Mouse (Mus musculus) midbrain, postnatal 0 days (tissue): Measurements from ENCODE around the gene Alox5. TPM values are rescaled to one million over a fixed set of nuclear protein-coding genes. Genes with fewer than 3 reads are reported as not detected.

Experiments used
- ATAC-seq: fragments of 200-750 bp; cut with Nextera tagmentation; 2 replicates; pipeline ENCODE4 v1.8.0; 2017; ENCODE audit warnings: moderate number of reproducible peaks, mild to moderate bottlenecking, moderate TSS enrichment, moderate library complexity; ENCODE audit not compliant: low FRiP score
- DNase-seq: peaks from one replicate; pipeline ENCODE4 v3.0.0-alpha.2; 2015; ENCODE audit warnings: low spot score
- H3K27ac ChIP-seq: fragments of 300-500 bp; sonication (generic); 2 replicates; pipeline ENCODE4 v1.5.1; 2014; ENCODE audit warnings: low read depth, mild to moderate bottlenecking, low read length, mixed read lengths
- H3K27me3 ChIP-seq: fragments of 300-500 bp; sonication (generic); 2 replicates; pipeline ENCODE4 v1.6.1; 2014; ENCODE audit warnings: low read length, control low read depth, mixed read lengths; ENCODE audit not compliant: insufficient read depth
- H3K36me3 ChIP-seq: fragments of 300-500 bp; sonication (generic); 2 replicates; pipeline ENCODE4 v1.6.1; 2014; ENCODE audit warnings: low read length, control low read depth, mixed read lengths; ENCODE audit not compliant: insufficient read depth
- H3K4me1 ChIP-seq: fragments of 300-500 bp; sonication (generic); 2 replicates; pipeline ENCODE4 v1.6.1; 2014; ENCODE audit warnings: mild to moderate bottlenecking, control low read depth, antibody characterized with exemption, low read length, mixed read lengths; ENCODE audit not compliant: insufficient read depth
- H3K4me2 ChIP-seq: fragments of 300-500 bp; sonication (generic); 2 replicates; pipeline ENCODE4 v1.6.1; 2014; ENCODE audit warnings: low read depth, mild to moderate bottlenecking, low read length, mixed read lengths; ENCODE audit not compliant: poor library complexity, severe bottlenecking
- H3K4me3 ChIP-seq: fragments of 300-500 bp; sonication (generic); 2 replicates; pipeline ENCODE4 v1.5.1; 2014; ENCODE audit warnings: low read depth, mild to moderate bottlenecking, low read length, moderate library complexity
- H3K9ac ChIP-seq: fragments of 300-500 bp; sonication (generic); replicated peaks from 2 replicates; pipeline ENCODE4 v1.6.1; 2014; ENCODE audit warnings: mild to moderate bottlenecking, low read length, moderate library complexity, mixed read lengths; ENCODE audit not compliant: poor library complexity, severe bottlenecking
- H3K9me3 ChIP-seq: fragments of 300-500 bp; sonication (generic); 2 replicates; pipeline ENCODE4 v1.6.1; 2016; ENCODE audit warnings: low read length, control low read depth
- CTCF ChIP-seq: IDR thresholded peaks from 2 replicates; pipeline ENCODE4 v1.5.1; 2016; ENCODE audit warnings: antibody characterized with exemption, mild to moderate bottlenecking
- WGBS: fragments of 180-500 bp; shearing (Covaris S2); extraction: QIAGEN DNeasy Blood & Tissue Kit; methylation state at CpG from one replicate; pipeline ENCODE4 v1.1.7; 2014; 5-methylcytosine and 5-hydroxymethylcytosine counted together
- polyA plus RNA-seq: library from polyadenylated mRNA; unstranded; fragments of >200 nt; fragmentation: Nextera tagmentation; extraction: Ambion mirVana; gene quantifications from 2 replicates; pipeline ENCODE4 v1.2.1, GENCODE M21; 2015
- total RNA-seq: library from RNA; depleted of rRNA; stranded (reverse); fragments of >200 nt; gene quantifications from 2 replicates; pipeline ENCODE4 v1.2.3, GENCODE M21; 2014; rRNA removed

The Alox5 gene
- total and polyA plus RNA-seq, 2 experiments from 2014 or later = 0.48 to 1.6 TPM

DNA sequence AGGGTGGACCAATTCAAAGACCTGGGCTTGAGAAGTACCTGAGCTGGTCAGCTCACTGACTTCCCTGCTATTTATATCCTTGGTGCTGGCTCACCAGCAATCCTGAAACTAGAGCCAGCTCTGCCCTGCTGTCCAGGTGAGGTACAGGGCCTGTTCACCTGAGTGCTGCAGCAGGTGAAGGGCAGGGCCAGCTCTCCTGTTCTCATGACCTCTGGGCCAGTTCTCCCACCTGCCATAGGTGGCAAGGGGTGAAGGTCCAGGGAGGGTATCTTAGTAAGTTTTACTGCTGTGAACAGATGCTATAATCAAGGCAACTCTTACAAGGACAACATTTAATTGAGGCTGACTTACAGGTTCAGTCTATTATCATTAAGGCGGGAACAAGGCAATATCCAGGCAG lies 91.2 kb downstream of the Alox5 start:
- H3K36me3 ChIP-seq = no peaks in the 10 kb centered on the region
- H3K27me3 ChIP-seq = no peaks in the 10 kb centered on the region
- H3K4me1 ChIP-seq = no peaks in the 10 kb centered on the region
- H3K27ac ChIP-seq = no peak overlapping the region
- no peak overlapping the region for H3K4me3 ChIP-seq
- H3K9me3 ChIP-seq = no peaks in the 10 kb centered on the region
- no peak for DNase-seq
- no peak for TF ChIP-seq CTCF
- no peak overlapping the region for H3K9ac ChIP-seq
- no peak overlapping the region for H3K4me2 ChIP-seq
- WGBS = 97% methylated on average over 1 of the region's 1 CpGs
- ATAC-seq = no peak

GRCm38 (mm10) chr6:116367971-116368370 lies 93.0 kb downstream of the Alox5 start:
- ATAC-seq (no peak), DNase-seq (no peak)
- Histone ChIP-seq H3K9me3 (no peaks in the 10 kb centered on the region), H3K36me3 (no peaks in the 10 kb centered on the region), H3K4me2 (no peak overlapping the region), H3K4me1 (no peaks in the 10 kb centered on the region), H3K27me3 (no peaks in the 10 kb centered on the region), H3K27ac (no peak overlapping the region), H3K9ac (no peak overlapping the region), H3K4me3 (no peak overlapping the region)
- WGBS = 70% methylated on average over 11 of the region's 11 CpGs
- TF ChIP-seq CTCF = no peak

DNA sequence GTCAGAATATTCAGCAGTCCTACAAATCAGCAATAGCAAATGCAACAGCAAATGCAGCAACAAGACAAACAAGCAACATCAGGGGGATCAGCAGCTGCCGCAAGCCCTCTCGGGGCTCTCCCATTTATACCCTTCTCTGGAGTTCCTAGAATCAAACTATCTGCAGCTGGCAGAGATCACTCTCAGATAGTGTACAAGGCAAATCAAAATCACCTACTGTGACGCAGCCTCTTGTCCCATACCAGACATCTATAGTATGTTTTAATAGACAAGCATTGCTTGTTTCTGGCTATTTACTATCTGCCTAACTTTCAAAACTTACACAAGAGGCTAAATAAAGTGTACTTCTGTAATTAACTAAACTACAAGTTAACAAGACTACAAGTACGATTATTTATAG lies 99.0 kb downstream of the Alox5 start:
- no peak for TF ChIP-seq CTCF
- no peak overlapping the region for H3K27ac ChIP-seq
- H3K4me3 ChIP-seq = no peak overlapping the region
- no peak for DNase-seq
- ATAC-seq = no peak
- H3K9ac ChIP-seq = no peak overlapping the region
- H3K4me2 ChIP-seq = no peak overlapping the region
- 91% methylated on average over 4 of the region's 4 CpGs for WGBS
- no peaks in the 10 kb centered on the region for H3K27me3 ChIP-seq
- H3K36me3 ChIP-seq = no peaks in the 10 kb centered on the region
- no peaks in the 10 kb centered on the region for H3K9me3 ChIP-seq
- H3K4me1 ChIP-seq = no peaks in the 10 kb centered on the region

- TF ChIP-seq CTCF = no peak
- no peaks in the 10 kb centered on the region for H3K36me3 ChIP-seq
- no peaks in the 10 kb centered on the region for H3K4me1 ChIP-seq
- no peak overlapping the region for H3K4me2 ChIP-seq
- WGBS = 93% methylated on average over 3 of the region's 3 CpGs
- no peak for DNase-seq
- no peak overlapping the region for H3K27ac ChIP-seq
- no peak for ATAC-seq
- H3K27me3 ChIP-seq = no peaks in the 10 kb centered on the region
- no peak overlapping the region for H3K9ac ChIP-seq
- no peak overlapping the region for H3K4me3 ChIP-seq
- H3K9me3 ChIP-seq = no peaks in the 10 kb centered on the region
These were observed 99.5 kb downstream of the Alox5 start for GRCm38 (mm10) chr6:116361463-116361862.

Other genes starting within 250 kb of the Alox5 start
- gene Zfand4, start 197.0 kb downstream of the Alox5 start, total RNA-seq = 5.8 and 9.1 TPM in 2 replicates
- gene Zfand4, start 197.0 kb downstream of the Alox5 start, polyA plus RNA-seq = 5.8 and 6.8 TPM in 2 replicates
- 90.9 and 120 TPM in 2 replicates for gene March8, start 123.2 kb downstream of the Alox5 start, total RNA-seq
- 34.2 and 38.2 TPM in 2 replicates for gene March8, start 123.2 kb downstream of the Alox5 start, polyA plus RNA-seq
- not detected in 2 replicates for gene Olfr211, start 27.9 kb upstream of the Alox5 start, total RNA-seq
- gene Olfr211, start 27.9 kb upstream of the Alox5 start, polyA plus RNA-seq = not detected in 2 replicates
- not detected in 2 replicates for gene Olfr212, start 45.3 kb upstream of the Alox5 start, total RNA-seq
- gene Olfr212, start 45.3 kb upstream of the Alox5 start, polyA plus RNA-seq = 0.07 TPM in 1 of 2 replicates, not detected in the other
- gene Olfr213, start 77.3 kb upstream of the Alox5 start, total RNA-seq = not detected in 2 replicates
- gene Olfr213, start 77.3 kb upstream of the Alox5 start, polyA plus RNA-seq = not detected in 2 replicates
- not detected in 2 replicates for gene Gm5580, start 90.0 kb upstream of the Alox5 start, total RNA-seq
- 0.27 and 0.28 TPM in 2 replicates for gene Gm5580, start 90.0 kb upstream of the Alox5 start, polyA plus RNA-seq
- gene Olfr214, start 93.1 kb upstream of the Alox5 start, total RNA-seq = 0.99 TPM in 1 of 2 replicates, not detected in the other
- gene Olfr214, start 93.1 kb upstream of the Alox5 start, polyA plus RNA-seq = not detected in 2 replicates
- 0.05 TPM in 1 of 2 replicates, not detected in the other for gene Olfr215, start 123.0 kb upstream of the Alox5 start, total RNA-seq
- not detected in 2 replicates for gene Olfr215, start 123.0 kb upstream of the Alox5 start, polyA plus RNA-seq
- gene Zfp422, start 167.8 kb upstream of the Alox5 start, total RNA-seq = 62.8 and 64.5 TPM in 2 replicates
- 95.0 and 96.4 TPM in 2 replicates for gene Zfp422, start 167.8 kb upstream of the Alox5 start, polyA plus RNA-seq
- gene Depp1, start 189.4 kb upstream of the Alox5 start, total RNA-seq = 1.4 and 5.0 TPM in 2 replicates
- 3.1 TPM in 2 replicates for gene Depp1, start 189.4 kb upstream of the Alox5 start, polyA plus RNA-seq
- 6.7 and 7.0 TPM in 2 replicates for gene Rassf4, start 212.8 kb upstream of the Alox5 start, total RNA-seq
- gene Rassf4, start 212.8 kb upstream of the Alox5 start, polyA plus RNA-seq = 8.1 and 10.4 TPM in 2 replicates